Mouse (Mus musculus) neural tube, embryonic 15.5 days (tissue): ENCODE measurements around the gene Cep135. TPM values are rescaled to one million over a fixed set of nuclear protein-coding genes. Genes with fewer than 3 reads are reported as not detected.

Source experiments
- ATAC-seq: fragments of 200-750 bp; cut with Nextera tagmentation; 2 replicates; pipeline ENCODE4 v1.8.0; 2017; ENCODE audit warnings: mild to moderate bottlenecking, moderate TSS enrichment, moderate library complexity; ENCODE audit not compliant: low FRiP score
- H3K27ac ChIP-seq: fragments of 300-500 bp; sonication (generic); replicated peaks from 2 replicates; pipeline ENCODE4 v1.5.1; 2015; ENCODE audit warnings: mild to moderate bottlenecking, inconsistent platforms
- H3K27me3 ChIP-seq: fragments of 300-500 bp; sonication (generic); replicated peaks from 2 replicates; pipeline ENCODE4 v1.6.1; 2015; ENCODE audit warnings: inconsistent platforms
- H3K36me3 ChIP-seq: fragments of 300-500 bp; sonication (generic); 2 replicates; pipeline ENCODE4 v1.6.1; 2015; ENCODE audit warnings: inconsistent platforms
- H3K4me1 ChIP-seq: fragments of 300-500 bp; sonication (generic); 2 replicates; pipeline ENCODE4 v1.6.1; 2015; ENCODE audit warnings: inconsistent platforms
- H3K4me2 ChIP-seq: fragments of 300-500 bp; sonication (generic); 2 replicates; pipeline ENCODE4 v1.6.1; 2015; ENCODE audit warnings: inconsistent platforms, mild to moderate bottlenecking, moderate library complexity
- H3K4me3 ChIP-seq: fragments of 300-500 bp; sonication (generic); replicated peaks from 2 replicates; pipeline ENCODE4 v1.5.1; 2015; ENCODE audit warnings: mild to moderate bottlenecking, inconsistent platforms
- H3K9ac ChIP-seq: fragments of 300-500 bp; sonication (generic); replicated peaks from 2 replicates; pipeline ENCODE4 v1.6.1; 2015; ENCODE audit warnings: mild to moderate bottlenecking, inconsistent platforms
- H3K9me3 ChIP-seq: fragments of 300-500 bp; sonication (generic); replicated peaks from 2 replicates; pipeline ENCODE4 v1.6.1; 2016; ENCODE audit warnings: inconsistent platforms
- WGBS: fragments of 180-500 bp; shearing (Covaris S2); methylation state at CpG from one replicate; pipeline ENCODE4 v1.1.7; 2015; ENCODE audit warnings: mixed read lengths; 5-methylcytosine and 5-hydroxymethylcytosine counted together
- polyA plus RNA-seq: library from polyadenylated mRNA; unstranded; fragments of >200 nt; fragmentation: Nextera tagmentation; extraction: Ambion mirVana; gene quantifications from 2 replicates; pipeline ENCODE4 v1.2.1, GENCODE M21; 2015

Cep135 gene
- polyA plus RNA-seq, 1 experiment from 2014 or later = 3.9 TPM

DNA sequence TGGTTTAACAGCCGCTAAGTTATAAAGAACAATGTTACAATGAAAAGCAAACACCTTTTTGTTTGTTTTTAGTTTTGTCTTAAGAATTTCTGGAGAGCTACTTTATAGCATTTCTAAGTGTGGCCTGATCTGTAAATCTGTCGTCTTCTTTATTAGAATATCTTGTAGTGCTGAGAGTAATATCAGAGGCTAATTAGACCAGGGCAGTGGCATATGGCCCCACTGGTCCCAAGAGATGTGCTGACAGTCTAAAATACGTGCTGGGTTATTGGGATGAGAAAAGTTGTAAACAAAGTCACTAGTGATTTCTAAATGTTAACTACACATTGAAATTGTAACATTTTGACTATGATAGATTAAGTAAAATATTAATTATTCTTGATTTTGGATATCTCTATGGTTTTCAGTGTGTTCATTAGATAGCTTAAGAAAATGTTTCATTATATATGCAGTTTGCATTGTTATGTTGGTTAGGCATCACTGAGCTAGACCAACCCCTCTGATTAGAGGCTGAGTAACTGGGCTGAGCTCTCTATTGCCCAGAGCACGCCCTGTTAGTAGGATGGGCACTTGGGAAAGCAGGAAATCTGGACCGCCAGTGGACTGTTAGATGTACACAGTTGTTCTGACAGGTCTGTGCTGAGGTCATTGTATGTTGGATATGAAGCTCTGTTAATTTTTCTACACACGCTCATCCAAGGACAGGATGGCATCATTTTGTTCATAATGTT, 77.7 kb downstream of the Cep135 start:
- Histone ChIP-seq H3K9me3 (no peaks in the 10 kb centered on the region), H3K27me3 (no peaks in the 10 kb centered on the region), H3K4me3 (no peak overlapping the region), H3K4me2 (no peak overlapping the region), H3K36me3 (no peaks in the 10 kb centered on the region), H3K27ac (no peak overlapping the region), H3K4me1 (peaks cover 53% of the 10 kb centered on the region), H3K9ac (no peak overlapping the region)
- no peak for ATAC-seq
- 33% methylated on average over 6 of the region's 6 CpGs for WGBS

DNA sequence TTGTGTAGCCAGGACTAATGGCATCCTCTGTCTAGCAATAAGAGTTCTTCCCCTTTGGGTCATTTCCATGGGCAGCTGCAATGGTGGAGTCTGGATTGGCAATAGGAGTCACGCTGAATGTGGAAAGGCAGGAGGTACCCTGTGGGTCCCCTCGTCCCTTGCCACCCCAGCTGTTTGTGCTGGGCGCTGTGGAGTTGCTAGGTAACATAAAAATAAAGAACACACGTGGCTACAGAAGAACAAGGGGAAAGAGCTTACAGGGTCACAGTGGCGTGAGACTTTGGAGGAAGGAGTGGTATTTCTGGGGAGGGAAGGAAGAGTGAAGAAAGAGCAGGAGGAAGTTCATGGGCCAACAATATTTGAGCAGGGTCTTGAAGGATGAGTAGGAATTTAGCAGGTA, 79.6 kb downstream of the Cep135 start:
- Histone ChIP-seq H3K27me3 (no peaks in the 10 kb centered on the region), H3K9ac (no peak overlapping the region), H3K36me3 (no peaks in the 10 kb centered on the region), H3K4me3 (no peak overlapping the region), H3K4me1 (peaks cover 45% of the 10 kb centered on the region), H3K27ac (no peak overlapping the region), H3K9me3 (no peaks in the 10 kb centered on the region), H3K4me2 (no peak overlapping the region)
- WGBS = 26% methylated on average over 5 of the region's 5 CpGs
- no peak for ATAC-seq

DNA sequence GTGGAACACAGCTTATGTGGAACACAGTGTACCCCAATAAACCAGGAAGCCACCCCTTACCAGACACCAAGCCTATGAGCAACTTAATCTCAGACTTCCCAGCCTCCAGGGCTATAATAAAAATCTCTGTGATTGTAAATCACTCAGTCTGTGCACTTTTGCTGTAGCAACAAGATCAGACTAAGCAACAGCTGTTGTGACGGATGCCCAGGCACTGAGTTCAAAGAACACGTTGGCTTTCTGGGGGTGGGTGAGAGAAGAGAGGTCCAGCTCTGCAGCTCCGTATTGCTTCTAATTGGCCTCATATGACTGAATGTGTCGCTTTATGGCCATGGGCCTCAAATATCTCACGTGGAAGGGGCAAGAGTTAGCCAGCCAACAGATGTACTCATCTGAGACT, 80.0 kb downstream of the Cep135 start:
- Histone ChIP-seq H3K4me2 (no peak overlapping the region), H3K9ac (no peak overlapping the region), H3K4me3 (no peak overlapping the region), H3K9me3 (no peaks in the 10 kb centered on the region), H3K27ac (0 out of 2 replicates have a peak overlapping the region, but pooled peaks have one; percentile 9), H3K4me1 (peaks cover 45% of the 10 kb centered on the region), H3K36me3 (no peaks in the 10 kb centered on the region), H3K27me3 (no peaks in the 10 kb centered on the region)
- ATAC-seq = no peak
- WGBS = 42% methylated on average over 5 of the region's 5 CpGs

DNA sequence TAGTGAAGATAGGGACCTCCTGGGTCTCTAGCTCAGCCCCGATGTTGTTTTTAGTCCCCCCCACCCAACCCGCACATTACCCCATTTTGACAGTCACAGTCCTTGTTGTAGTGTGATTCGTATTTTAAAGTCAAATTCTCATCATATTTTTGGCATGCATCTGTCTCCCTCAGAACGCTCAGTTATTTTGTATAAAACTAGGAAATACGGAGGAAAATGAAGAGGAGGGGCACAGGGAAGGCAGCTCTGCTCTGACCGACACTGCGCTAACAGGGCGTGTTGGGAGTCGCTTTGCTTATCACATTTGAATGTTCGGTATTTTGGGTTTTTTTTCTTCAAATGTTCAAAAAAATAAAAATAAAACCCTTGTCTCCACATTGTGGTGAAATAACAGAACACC, 81.7 kb downstream of the Cep135 start:
- Histone ChIP-seq H3K36me3 (no peaks in the 10 kb centered on the region), H3K4me1 (peaks cover 39% of the 10 kb centered on the region), H3K27ac (0 out of 2 replicates have a peak overlapping the region, but pooled peaks have one; percentile 13), H3K9ac (no peak overlapping the region), H3K27me3 (no peaks in the 10 kb centered on the region), H3K4me2 (no peak overlapping the region), H3K9me3 (no peaks in the 10 kb centered on the region), H3K4me3 (no peak overlapping the region)
- WGBS = 94% methylated on average over 10 of the region's 10 CpGs
- no peak for ATAC-seq

DNA sequence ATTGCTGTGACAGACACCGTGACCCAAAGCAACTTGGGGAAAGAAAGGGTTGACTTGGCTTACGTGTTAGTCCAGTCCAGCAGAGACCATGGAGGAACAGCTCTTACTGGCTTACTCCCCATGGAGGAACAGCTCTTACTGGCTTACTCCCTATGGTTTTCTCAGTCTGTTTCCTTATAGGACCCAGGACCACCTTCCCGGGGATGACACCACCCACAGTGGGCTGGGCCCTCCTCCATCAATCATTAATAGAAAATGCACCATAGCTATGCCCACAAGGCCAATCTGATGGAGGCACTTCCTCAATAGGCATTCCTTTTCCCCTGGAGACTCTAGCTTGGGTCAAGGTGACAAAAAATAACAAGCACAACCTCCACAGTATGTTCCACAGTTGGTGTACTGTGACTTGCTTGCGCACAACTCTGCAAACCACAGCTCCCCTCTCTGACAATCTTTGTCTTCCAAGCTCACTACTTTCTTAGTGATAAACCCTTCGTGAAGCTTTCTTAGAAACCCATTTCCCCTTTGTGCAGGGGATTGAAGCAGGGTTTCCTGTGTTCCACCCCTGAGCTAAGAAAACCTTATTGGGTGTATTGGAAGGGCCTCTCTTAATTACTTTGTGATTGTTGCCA, 85.6 kb downstream of the Cep135 start:
- no peak for ATAC-seq
- Histone ChIP-seq H3K27me3 (no peaks in the 10 kb centered on the region), H3K4me3 (no peak overlapping the region), H3K9me3 (no peaks in the 10 kb centered on the region), H3K4me2 (no peak overlapping the region), H3K36me3 (no peaks in the 10 kb centered on the region), H3K27ac (no peak overlapping the region), H3K9ac (no peak overlapping the region), H3K4me1 (peaks cover 6% of the 10 kb centered on the region)
- 95% methylated on average over 5 of the region's 5 CpGs for WGBS

DNA sequence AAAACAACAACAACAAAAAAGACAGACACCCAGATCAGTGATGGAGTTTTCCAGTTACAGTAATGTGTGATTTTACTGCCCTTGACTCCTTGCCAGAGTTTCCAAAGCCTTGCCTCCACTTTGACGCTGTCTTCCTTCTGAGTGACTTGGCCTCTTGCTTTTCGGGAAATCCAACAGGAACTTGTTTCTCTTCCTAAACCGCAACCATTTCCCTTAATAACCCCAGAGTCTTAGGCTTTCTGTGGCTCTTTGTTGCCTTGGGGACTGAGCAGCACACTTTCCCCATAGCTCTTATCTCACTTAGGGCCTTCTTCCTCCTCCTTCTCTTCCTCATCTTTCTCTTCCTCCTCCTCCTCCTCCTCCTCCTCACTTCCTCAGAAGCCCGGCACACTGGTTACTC, 86.9 kb downstream of the Cep135 start:
- ATAC-seq = no peak
- Histone ChIP-seq H3K4me2 (no peak overlapping the region), H3K9ac (no peak overlapping the region), H3K27ac (no peak overlapping the region), H3K27me3 (no peaks in the 10 kb centered on the region), H3K4me3 (no peak overlapping the region), H3K36me3 (no peaks in the 10 kb centered on the region), H3K4me1 (0 out of 2 replicates have a peak, but pooled peaks cover 2% of the 10 kb centered on the region), H3K9me3 (0 out of 2 replicates have a peak, but pooled peaks cover 3% of the 10 kb centered on the region)
- 74% methylated on average over 4 of the region's 4 CpGs for WGBS

DNA sequence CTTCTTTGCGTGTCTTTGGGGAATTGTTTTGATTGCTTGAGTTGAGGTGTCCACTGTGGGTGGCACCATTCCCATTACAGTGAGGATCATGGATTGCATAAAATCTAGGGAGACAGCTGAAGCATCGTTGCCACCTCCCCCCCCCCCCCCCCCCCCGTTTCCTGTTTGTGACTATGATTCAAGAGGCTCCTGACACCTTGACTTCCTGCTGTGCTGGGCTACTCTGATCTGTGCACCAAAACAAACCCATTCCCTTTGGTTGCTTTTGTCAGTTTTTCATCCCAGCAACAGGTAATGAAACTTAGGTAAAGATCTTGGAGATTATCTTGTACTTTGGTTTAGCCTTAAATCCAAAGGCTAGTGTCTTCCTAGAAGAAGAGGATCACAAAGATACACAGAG, 92.5 kb downstream of the Cep135 start:
- WGBS = 83% methylated on average over 3 of the region's 3 CpGs
- H3K27ac ChIP-seq = no peak overlapping the region
- no peak overlapping the region for H3K9ac ChIP-seq
- H3K4me1 ChIP-seq = peaks cover 16% of the 10 kb centered on the region
- H3K27me3 ChIP-seq = no peaks in the 10 kb centered on the region
- H3K4me3 ChIP-seq = no peak overlapping the region
- ATAC-seq = no peak
- no peaks in the 10 kb centered on the region for H3K36me3 ChIP-seq
- H3K9me3 ChIP-seq = 0 out of 2 replicates have a peak, but pooled peaks cover 3% of the 10 kb centered on the region
- H3K4me2 ChIP-seq = no peak overlapping the region

DNA sequence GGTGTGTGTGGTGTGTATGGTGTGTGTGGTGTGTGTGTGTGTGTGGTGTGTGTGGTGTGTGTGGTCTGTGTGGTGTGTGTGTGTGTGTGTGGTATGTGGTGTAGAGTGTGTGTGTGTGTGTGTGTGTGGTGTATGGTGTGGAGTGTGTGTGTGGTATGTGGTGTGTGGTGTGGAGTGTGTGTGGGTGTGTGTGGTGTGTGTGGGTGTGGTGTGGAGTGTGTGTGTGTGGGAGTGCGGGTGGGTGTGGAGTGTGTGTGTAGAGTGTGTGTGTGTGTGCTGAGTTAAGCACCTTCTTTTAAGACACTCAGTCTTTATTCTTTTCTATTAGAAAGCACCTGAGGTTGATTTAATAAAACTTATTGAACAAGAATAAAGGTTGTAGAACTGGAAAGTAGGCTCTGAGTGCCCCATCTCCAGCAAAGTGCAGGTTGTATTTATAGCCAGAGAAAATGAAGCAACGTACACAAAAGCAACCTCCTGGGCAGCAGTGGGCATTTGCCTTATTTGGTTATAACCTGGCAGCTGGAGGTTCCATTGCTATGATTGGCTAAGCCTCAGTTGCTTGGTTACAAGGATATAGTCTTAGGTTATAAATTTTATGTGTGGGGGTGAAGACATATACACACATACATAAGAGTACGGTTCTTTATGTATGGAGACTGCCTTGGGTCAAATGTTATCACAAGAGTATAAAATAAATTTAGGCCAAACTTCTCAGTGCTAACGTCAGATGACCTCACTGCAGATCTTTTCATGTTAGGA, 93.6 kb downstream of the Cep135 start:
- Histone ChIP-seq H3K9ac (no peak overlapping the region), H3K4me3 (no peak overlapping the region), H3K36me3 (no peaks in the 10 kb centered on the region), H3K4me2 (no peak overlapping the region), H3K4me1 (peaks cover 16% of the 10 kb centered on the region), H3K27me3 (no peaks in the 10 kb centered on the region), H3K9me3 (0 out of 2 replicates have a peak, but pooled peaks cover 3% of the 10 kb centered on the region), H3K27ac (no peak overlapping the region)
- no peak for ATAC-seq
- 52% methylated on average over 4 of the region's 4 CpGs for WGBS

DNA sequence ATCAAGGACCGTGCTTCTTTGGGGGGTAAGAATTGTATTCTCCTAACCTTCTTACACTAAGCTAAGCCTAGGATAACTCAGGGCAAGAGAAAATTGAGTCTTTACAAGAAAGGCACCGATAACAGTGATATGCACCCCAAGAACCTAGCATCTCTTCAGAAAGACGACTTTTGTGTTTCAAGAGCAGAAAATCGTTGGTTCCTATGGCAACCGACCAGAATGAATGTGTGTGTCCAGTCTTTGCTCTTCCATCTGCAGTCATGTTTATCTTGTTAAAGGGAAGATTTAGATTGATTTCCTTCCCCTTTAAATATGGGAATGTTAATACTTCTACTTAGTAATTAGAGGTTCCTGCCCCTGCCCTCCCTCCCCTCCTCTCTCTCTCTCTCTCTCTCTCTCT, 95.0 kb downstream of the Cep135 start:
- no peak overlapping the region for H3K4me2 ChIP-seq
- no peak overlapping the region for H3K9ac ChIP-seq
- ATAC-seq = no peak
- no peak overlapping the region; the same call in 1 of the 2 replicates for H3K27ac ChIP-seq
- no peaks in the 10 kb centered on the region for H3K36me3 ChIP-seq
- WGBS = 40% methylated on average over 5 of the region's 5 CpGs
- H3K4me1 ChIP-seq = peaks cover 16% of the 10 kb centered on the region
- no peak overlapping the region for H3K4me3 ChIP-seq
- no peaks in the 10 kb centered on the region for H3K27me3 ChIP-seq
- H3K9me3 ChIP-seq = 0 out of 2 replicates have a peak, but pooled peaks cover 3% of the 10 kb centered on the region

DNA sequence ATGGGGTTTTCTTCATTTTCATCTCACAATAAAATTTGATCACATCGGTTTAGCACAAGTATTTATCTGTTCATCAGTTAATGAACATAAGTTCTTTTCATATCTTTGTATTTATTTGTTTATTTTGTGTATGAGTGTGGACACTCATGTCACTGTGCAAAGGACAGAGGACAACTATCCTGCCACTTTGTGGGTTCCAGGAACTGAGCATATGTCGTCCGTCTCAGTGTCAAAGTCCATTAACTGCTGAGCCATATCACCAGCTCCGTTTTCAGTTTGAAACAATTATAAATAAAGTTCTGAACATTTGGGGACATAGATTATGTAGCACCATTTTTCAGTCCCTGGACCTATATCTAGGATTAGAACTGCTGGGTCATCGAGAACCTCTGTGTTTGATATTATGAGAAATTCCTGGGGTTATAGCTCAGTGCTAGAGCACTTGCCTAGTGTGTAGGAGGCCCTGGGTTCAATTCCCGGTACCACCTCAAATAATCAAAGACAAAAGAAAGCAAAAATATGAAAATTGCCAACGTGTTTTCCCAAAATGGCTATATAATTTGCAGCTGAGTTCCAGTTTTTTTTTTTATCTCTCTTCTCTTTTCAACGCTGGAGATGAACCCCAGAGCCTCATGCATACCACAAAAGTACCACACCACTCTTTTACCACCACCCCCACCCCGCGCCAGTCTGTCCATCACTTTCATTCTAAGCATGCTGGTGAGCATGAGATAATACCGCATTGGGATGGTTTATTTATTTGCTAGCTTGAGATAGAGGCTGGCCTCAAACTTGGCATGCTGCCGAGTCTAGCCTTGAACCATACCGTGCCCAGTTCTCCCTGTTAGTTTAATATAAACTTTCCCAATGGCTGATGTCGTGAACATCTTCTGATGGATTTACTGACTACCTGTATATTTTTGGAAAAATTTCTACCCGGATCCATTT, 96.4 kb downstream of the Cep135 start:
- no peaks in the 10 kb centered on the region for H3K27me3 ChIP-seq
- H3K4me1 ChIP-seq = peaks cover 14% of the 10 kb centered on the region
- H3K4me3 ChIP-seq = no peak overlapping the region
- H3K27ac ChIP-seq = no peak overlapping the region
- no peak overlapping the region for H3K4me2 ChIP-seq
- WGBS = 88% methylated on average over 15 of the region's 15 CpGs
- H3K36me3 ChIP-seq = no peaks in the 10 kb centered on the region
- H3K9ac ChIP-seq = no peak overlapping the region
- 0 out of 2 replicates have a peak, but pooled peaks cover 3% of the 10 kb centered on the region for H3K9me3 ChIP-seq
- ATAC-seq = no peak
